Mouse (Mus musculus): ENCODE measurements around the gene Frem2.

DNA sequence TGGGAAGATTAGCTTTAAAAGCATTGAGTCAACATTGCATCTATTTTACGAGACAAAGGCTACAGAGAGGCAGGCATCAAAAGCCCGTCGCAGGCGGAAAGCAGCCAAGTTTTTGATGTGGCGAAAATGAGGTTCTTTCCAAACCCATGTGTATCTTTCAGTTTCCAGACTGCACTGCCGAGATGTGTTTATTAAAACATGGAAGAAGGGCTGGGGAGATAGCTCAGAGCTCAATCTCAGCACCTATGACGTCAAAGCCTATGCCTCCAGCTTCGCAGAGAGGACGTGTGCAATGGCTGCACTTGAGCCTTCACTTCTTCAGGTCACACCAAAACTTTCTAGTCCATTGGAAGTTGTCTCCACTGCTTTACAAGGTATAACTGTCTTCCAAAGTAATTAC lies 98.9 kb downstream of the Frem2 start:
- TF ChIP-seq CTCF (IDR thresholded peaks at IDR 0.05; ENCODE audit: low read depth) (no peak), EP300 (IDR thresholded peaks at IDR 0.05; ENCODE audit: low read depth) (no peak)

All from liver, postnatal 0 days (tissue).